Mouse (Mus musculus): ENCODE results near the gene Zfp212. TPM values are rescaled to one million over a fixed set of nuclear protein-coding genes. Genes with fewer than 3 reads are reported as not detected.

The Zfp212 gene
- 10 to 100 TPM in 1 of 2 experiments, 1 to 10 TPM in 1; 5.0 to 14.3 TPM for polyA plus RNA-seq (2012; fragmentation: generic; extraction: Trizol)

GRCm38 (mm10) chr6:47920447-47921340 is at the start of gene Zfp212:
Gene Zfp212, plus strand, starts transcription at chr6:47920476.

GRCm38 (mm10) chr6:47877058-47877457 is 43.2 kb upstream of the Zfp212 start, which contains the start of gene Zfp282:
Gene Zfp282, plus strand, starts transcription at chr6:47877204.

GRCm38 (mm10) chr6:47953191-47953726 is 33.0 kb downstream of the Zfp212 start, which contains the start of gene Zfp956:
Gene Zfp956, plus strand, starts transcription at chr6:47953390.

Other genes starting within 250 kb of the Zfp212 start
- 10 to 100 TPM in 1 of 2 experiments, 1 to 10 TPM in 1; 7.5 to 68.6 TPM for gene Pdia4, start 107.0 kb upstream of the Zfp212 start, polyA plus RNA-seq (2012; fragmentation: generic; extraction: Trizol)
- gene Zfp786, start 89.6 kb upstream of the Zfp212 start, polyA plus RNA-seq (2012; fragmentation: generic; extraction: Trizol) = under 1 TPM; 0.04 to 0.61 TPM
- gene Zfp398, start 84.8 kb upstream of the Zfp212 start, polyA plus RNA-seq (2012; fragmentation: generic; extraction: Trizol) = 1 to 10 TPM in 1 of 2 experiments, under 1 TPM in 1; 0.67 to 2.8 TPM
- 1 to 10 TPM; 4.8 to 9.7 TPM for gene Zfp282, start 43.3 kb upstream of the Zfp212 start, polyA plus RNA-seq (2012; fragmentation: generic; extraction: Trizol)
- gene Zfp956, start 32.9 kb downstream of the Zfp212 start, polyA plus RNA-seq (2012; fragmentation: generic; extraction: Trizol) = 1 to 10 TPM; 1.5 to 4.2 TPM
- gene Zfp777, start 128.4 kb downstream of the Zfp212 start, polyA plus RNA-seq (2012; fragmentation: generic; extraction: Trizol) = 10 to 100 TPM in 1 of 2 experiments, 1 to 10 TPM in 1; 8.6 to 18.6 TPM
- gene Zfp746, start 166.1 kb downstream of the Zfp212 start, polyA plus RNA-seq (2012; fragmentation: generic; extraction: Trizol) = 10 to 100 TPM in 1 of 2 experiments, 1 to 10 TPM in 1; 5.6 to 14.9 TPM